24 mouse cellular contexts compared by ENCODE assay signal in genomic region chr13:4783290-4783689, GRCm38 (mm10).
A peak's percentile ranks its signal among the peaks of the same experiment; 100 is the strongest.
DNase-seq lines count a peak whose midpoint lies in the region; ATAC-seq lines count a peak whose summit lies in the region.
"Had no signal": no experiment of that assay in that cellular context is flagged by ENCODE, and none has a peak within 500 bp of the region (broad histone marks: within the 10 kb centered on the region; RNA-seq: fewer than 3 reads in every experiment).

No protein-coding gene starts in this region.

- no peaks in the 10 kb centered on the region for H3K27me3 ChIP-seq in midbrain, embryonic 14.5 days (ENCODE audit: control insufficient read depth, insufficient read depth, low read length)
- H3K27me3 ChIP-seq in midbrain, embryonic 13.5 days, result no peaks in the 10 kb centered on the region
- H3K27me3 ChIP-seq in hindbrain, embryonic 10.5 days (ENCODE audit: insufficient read depth, poor library complexity, severe bottlenecking), result no peaks in the 10 kb centered on the region
- H3K27me3 ChIP-seq: CH12.LX; embryonic facial prominence, embryonic 12.5 days; Patski had no signal

- no peaks in the 10 kb centered on the region for H3K36me3 ChIP-seq in midbrain, embryonic 14.5 days (ENCODE audit: control insufficient read depth, insufficient read depth, low read length)
- no peaks in the 10 kb centered on the region for H3K36me3 ChIP-seq in midbrain, embryonic 13.5 days
- H3K36me3 ChIP-seq in hindbrain, embryonic 10.5 days, result no peaks in the 10 kb centered on the region
- H3K36me3 ChIP-seq: embryonic facial prominence, embryonic 10.5 days; embryonic facial prominence, embryonic 12.5 days; G1E had no signal

- H3K4me2 ChIP-seq in midbrain, embryonic 14.5 days (ENCODE audit: low read length), result no peak overlapping the region
- no peak overlapping the region for H3K4me2 ChIP-seq in midbrain, embryonic 13.5 days (replicated peaks)
- H3K4me2 ChIP-seq: embryonic facial prominence, embryonic 12.5 days had no signal

- WGBS in midbrain, embryonic 14.5 days, result 48% methylated on average over 3 of the region's 3 CpGs
- 46% methylated on average over 3 of the region's 3 CpGs for WGBS in midbrain, embryonic 13.5 days
- WGBS in hindbrain, embryonic 10.5 days, result 33% methylated on average over 3 of the region's 3 CpGs

- no peak for DNase-seq in midbrain, embryonic 14.5 days
- DNase-seq in brain, adult 2 months (ENCODE audit: low read depth, low spot score), result peak; percentile 4
- DNase-seq in adrenal gland, adult 2 months, result no peak
- no peak for DNase-seq in hindbrain, embryonic 10.5 days (ENCODE audit: low spot score)
- DNase-seq: adrenal gland, postnatal 10 days; adrenal gland, postnatal 25 days; B cell, adult 2 months; cerebellum, adult 11 months; cerebellum, adult 18-20 months; cerebellum, adult 8-10 months; cerebellum, adult 9-11 months; cerebellum, postnatal 14 days; cerebellum, postnatal 36 days had no signal

- no peak overlapping the region for H3K4me3 ChIP-seq in midbrain, embryonic 14.5 days (replicated peaks; ENCODE audit: low read depth, low read length)
- H3K4me3 ChIP-seq in midbrain, embryonic 13.5 days (replicated peaks), result no peak overlapping the region
- H3K4me3 ChIP-seq in hindbrain, embryonic 10.5 days, result no peak overlapping the region
- H3K4me3 ChIP-seq: embryonic facial prominence, embryonic 10.5 days; embryonic facial prominence, embryonic 12.5 days had no signal

- H3K4me1 ChIP-seq in midbrain, embryonic 14.5 days (ENCODE audit: control insufficient read depth, insufficient read depth, low read length), result no peaks in the 10 kb centered on the region
- no peaks in the 10 kb centered on the region for H3K4me1 ChIP-seq in midbrain, embryonic 13.5 days (replicated peaks)
- H3K4me1 ChIP-seq in hindbrain, embryonic 10.5 days (replicated peaks), result no peaks in the 10 kb centered on the region
- H3K4me1 ChIP-seq: embryonic facial prominence, embryonic 10.5 days; embryonic facial prominence, embryonic 12.5 days had no signal

- H3K27ac ChIP-seq in midbrain, embryonic 14.5 days (replicated peaks; ENCODE audit: low read depth, low read length), result no peak overlapping the region
- no peak overlapping the region for H3K27ac ChIP-seq in midbrain, embryonic 13.5 days
- H3K27ac ChIP-seq in hindbrain, embryonic 10.5 days, result no peak overlapping the region
- H3K27ac ChIP-seq: embryonic facial prominence, embryonic 10.5 days; embryonic facial prominence, embryonic 12.5 days had no signal

- ATAC-seq in midbrain, embryonic 14.5 days (ENCODE audit: low FRiP score, low TSS enrichment), result 0 out of 2 replicates have a peak, but pooled peaks have one; percentile 22
- no peak for ATAC-seq in midbrain, embryonic 13.5 days
- peak; percentile 42; the same call in 1 of the 2 replicates for ATAC-seq in common myeloid progenitor, adult 5-6 weeks (replicated peaks; ENCODE audit: low read depth, poor library complexity, severe bottlenecking)
- ATAC-seq: activated CD4-positive, CD25-positive, alpha-beta regulatory T cell, adult 4 months; CD4-positive, CD25-positive, alpha-beta regulatory T cell, adult 4 months; forebrain, embryonic 14.5 days; forebrain, embryonic 16.5 days; Patski had no signal

- H3K9ac ChIP-seq in midbrain, embryonic 14.5 days (replicated peaks; ENCODE audit: low read length), result no peak overlapping the region
- no peak overlapping the region for H3K9ac ChIP-seq in midbrain, embryonic 13.5 days (replicated peaks)
- H3K9ac ChIP-seq: embryonic facial prominence, embryonic 12.5 days had no signal

- H3K9me3 ChIP-seq in midbrain, embryonic 14.5 days (ENCODE audit: control insufficient read depth, low read length), result no peaks in the 10 kb centered on the region
- H3K9me3 ChIP-seq in midbrain, embryonic 13.5 days, result no peaks in the 10 kb centered on the region
- H3K9me3 ChIP-seq in hindbrain, embryonic 10.5 days, result no peaks in the 10 kb centered on the region
- H3K9me3 ChIP-seq: embryonic facial prominence, embryonic 10.5 days; embryonic facial prominence, embryonic 12.5 days; G1E had no signal
